Mouse (Mus musculus) left cerebral cortex, postnatal 36 days (tissue): ENCODE measurements at regions not wholly inside any gene's neighbourhood (a gene's known extent, or its start where the extent isn't known, plus 50 kb on each side); places are given as distances from the start of the nearest gene placed in this dataset.
A peak's percentile ranks its signal among the peaks of the same experiment; 100 is the strongest.

ENCODE experiments used
- DNase-seq, 2 experiments: peaks; one replicate each; pipeline ENCODE4 v3.0.0; 2021 to 2022; ENCODE audit warnings: low spot score in 2 of 2, mixed read lengths in 1 of 2
- intact Hi-C: fragments of 180-260 bp; cut with DNase I; formaldehyde crosslinking; loops from one replicate; pipeline ENCODE4 v1.15.1; 2025

DNA sequence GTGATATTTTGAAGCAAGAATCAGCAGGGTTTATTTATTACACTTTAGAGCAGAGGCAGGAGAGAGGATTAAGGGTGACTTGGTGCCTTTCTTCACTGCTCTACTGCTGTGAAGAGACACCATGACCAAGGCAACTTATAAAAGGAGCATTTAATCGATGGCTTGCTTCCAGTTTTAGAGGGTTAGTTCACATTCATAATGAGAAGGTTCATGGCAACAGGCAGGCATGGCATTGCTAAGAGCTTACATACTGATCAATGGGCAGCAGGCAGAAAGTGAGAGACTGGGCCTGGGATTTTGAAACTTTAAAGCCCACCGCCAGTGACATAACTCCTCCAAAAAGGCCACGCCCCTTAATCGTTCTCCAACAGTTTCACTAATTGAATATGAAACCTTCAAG is 89.7 kb upstream of the Frmd4a start:
- intact Hi-C loops, result no loop called here
- no peak for DNase-seq

DNA sequence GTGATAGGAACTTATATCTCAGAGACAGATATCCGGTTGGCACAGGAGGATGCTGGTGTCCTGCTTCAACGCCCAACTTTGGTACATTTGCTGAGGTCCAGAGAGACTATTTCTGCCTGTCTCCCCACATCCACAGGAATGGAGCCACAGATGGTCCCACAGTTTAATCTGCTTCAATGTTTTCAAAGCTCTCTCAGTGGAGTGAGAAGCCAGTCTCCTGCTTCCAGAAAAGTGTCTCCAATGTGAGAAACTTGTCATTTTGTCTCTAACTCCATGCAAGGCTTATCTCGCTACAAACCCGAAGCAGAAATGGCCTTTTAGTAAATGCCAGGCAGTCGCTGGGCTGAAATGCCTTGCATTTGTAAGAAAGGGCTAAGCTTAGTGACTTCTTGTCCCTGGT is 86.9 kb upstream of the Frmd4a start:
- no peak for DNase-seq
- intact Hi-C loops, result no loop called here

DNA sequence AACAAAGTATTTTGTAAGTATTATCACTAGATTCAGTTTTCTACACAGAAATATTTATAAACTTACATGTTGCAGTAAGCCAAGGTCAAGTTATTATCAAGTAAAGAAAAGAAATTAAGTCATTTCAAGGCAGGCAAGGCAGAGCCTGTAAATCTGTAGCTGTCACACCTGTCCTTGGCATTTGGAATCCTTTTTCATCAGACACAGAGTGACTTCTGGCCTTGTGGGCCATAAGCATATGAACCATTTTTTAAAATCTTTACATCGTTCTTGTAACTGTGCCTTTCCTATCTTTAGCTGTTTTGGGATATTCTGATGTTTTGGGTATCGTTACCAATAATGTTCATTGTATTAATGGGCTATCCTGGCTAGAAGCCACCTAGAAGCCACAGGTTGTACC is 76.7 kb upstream of the Frmd4a start:
- intact Hi-C loops, result no loop called here

DNA sequence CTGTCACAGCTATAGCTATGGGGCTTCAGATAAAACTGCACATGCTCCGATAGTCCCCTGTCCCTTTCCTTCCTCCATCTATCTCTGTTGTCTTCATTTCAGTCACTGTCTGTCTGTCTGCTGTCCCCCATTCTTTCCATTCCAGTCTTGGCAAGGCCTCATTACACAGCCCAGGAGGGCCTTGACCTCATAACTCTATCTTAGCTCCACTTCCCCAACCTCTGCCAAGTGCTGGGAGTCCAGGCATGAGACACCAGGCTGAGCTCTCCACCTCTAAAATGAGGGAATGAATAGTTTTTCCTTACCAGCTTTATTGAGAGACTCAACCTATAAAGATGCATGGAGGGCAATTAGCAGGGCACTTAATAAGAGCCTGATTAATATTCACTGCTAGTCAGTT is 76.0 kb upstream of the Frmd4a start:
- no peak for DNase-seq
- intact Hi-C loops, result no loop called here

More for the DNA sequence above, 76.7 kb upstream of the Frmd4a start:
- no peak for DNase-seq

DNA sequence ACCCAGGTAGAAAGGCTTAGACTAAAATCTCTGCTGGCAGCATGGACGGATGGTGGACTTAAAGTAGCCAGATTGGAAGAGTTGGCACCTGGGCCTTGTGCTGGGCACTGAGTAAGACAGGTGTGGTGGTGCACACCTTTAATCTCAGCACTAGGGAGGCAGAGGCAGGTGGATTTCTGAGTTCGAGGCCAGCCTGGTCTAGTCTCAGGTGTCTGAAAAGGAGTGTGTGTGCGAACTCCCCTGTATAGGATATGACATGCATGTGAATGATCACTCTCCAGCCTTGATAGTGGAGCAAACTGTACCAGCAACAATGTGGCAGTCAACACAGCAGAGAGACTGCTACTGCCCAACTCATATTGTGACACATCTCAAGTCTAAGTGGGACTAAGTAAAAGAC is 70.1 kb upstream of the Frmd4a start:
- DNase-seq, result no peak
- intact Hi-C loops, result no loop called here

DNA sequence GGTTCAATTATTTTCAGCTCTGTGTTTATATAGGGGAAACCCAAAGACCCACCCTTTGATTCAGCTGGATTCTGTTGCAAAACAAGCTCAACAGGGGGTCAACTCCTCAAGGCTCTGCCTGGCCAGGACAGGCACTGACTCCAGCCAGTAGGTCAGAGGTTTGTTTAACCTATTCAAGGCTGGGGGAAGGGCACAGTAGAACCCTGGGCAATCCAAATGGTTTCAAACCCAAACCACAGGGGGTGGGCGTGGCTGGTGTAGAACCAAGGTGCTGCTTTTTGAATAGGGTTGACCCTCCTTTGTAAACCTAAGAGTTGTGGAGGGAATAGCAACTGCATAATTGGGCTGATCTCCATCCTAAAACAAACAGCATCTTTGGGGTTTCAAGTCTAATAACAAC is 69.2 kb upstream of the Frmd4a start:
- intact Hi-C loops, result no loop called here
- no peak for DNase-seq

DNA sequence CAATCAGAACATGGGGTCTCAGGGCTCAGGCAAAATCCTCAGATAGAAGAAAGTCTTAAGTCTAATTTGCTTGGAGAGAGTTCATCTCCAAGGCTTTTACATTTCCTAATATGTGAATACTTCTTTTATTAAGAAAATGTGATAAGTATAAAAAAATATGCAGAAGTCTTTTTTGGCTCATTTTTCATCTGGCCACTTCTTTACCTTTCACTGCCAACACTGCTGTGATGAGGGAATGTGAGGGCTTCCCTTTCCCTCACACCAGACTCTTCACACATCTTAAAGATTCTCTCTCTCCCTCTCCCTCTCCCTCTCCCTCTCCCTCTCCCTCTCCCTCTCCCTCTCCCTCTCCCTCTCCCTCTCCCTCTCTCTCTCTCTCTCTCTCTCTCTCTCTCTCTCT is 60.0 kb upstream of the Frmd4a start:
- intact Hi-C loops, result no loop called here
- DNase-seq, result no peak

DNA sequence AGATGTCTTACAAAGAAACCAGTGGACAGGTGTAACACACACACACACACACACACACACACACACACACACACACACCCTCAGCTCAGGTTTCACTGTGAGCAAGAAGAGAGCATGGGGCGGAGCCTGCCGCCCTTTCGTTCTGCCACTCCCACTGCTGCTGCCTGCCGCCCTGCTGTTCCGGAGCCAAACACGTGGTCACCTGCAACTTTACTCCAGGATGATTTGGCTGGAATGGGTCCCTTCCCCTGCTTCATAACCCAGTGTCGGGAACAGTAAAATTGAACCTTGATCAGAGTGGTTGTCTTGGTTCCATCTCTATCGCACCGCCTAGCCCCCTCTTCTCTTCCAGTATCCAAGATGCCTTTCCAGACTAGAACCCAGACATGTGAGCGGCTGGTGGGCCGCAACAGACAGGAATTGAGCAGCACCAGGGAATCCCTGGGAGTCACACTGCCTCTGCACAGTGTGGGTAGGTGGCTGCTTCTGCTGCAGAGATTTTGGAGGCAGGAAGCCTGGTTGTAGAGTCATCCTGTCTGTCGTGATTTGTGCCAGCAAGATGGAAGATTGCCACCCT is 59.4 kb upstream of the Frmd4a start:
- DNase-seq, result peak; percentile 69 to 78
- intact Hi-C loops, result no loop called here

DNA sequence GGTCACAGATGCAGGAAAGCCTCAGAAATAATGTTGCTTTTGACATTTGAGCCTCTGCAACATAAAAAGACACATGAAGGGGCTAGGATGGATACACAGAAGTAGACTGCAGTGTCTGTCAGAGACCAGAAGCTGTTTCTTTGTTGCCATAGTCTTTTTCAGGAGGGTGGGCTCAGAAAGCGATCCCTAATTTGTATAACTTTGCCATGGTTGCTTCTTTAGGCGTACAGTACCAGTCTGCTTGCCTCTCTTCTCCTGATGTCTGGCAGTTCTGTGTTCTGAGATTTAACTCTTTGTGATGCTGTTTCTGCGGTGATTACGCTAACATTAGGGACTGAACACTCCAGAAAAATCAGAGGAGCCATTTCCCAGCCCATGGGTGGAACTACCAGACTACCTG is 58.8 kb upstream of the Frmd4a start:
- DNase-seq, result no peak
- intact Hi-C loops, result no loop called here

DNA sequence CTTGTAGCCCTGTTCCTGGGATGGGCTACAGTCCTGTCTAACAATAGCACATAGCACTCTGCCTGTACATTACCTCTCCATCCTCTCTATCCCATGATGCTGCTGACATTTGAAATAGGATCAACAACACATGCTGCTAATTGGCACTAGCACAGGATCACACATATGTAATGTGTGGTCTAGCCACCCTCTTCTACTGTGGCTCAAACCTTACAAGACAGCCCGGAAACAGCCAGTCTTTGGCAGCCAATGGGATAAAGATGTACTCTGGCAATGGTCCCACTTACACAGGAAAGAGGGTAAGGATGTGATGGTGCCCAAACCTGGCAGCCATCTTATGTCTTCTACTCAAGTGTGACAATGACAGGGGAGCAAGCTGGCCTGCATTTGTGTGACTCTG is 58.3 kb upstream of the Frmd4a start:
- DNase-seq, result no peak
- intact Hi-C loops, result no loop called here

DNA sequence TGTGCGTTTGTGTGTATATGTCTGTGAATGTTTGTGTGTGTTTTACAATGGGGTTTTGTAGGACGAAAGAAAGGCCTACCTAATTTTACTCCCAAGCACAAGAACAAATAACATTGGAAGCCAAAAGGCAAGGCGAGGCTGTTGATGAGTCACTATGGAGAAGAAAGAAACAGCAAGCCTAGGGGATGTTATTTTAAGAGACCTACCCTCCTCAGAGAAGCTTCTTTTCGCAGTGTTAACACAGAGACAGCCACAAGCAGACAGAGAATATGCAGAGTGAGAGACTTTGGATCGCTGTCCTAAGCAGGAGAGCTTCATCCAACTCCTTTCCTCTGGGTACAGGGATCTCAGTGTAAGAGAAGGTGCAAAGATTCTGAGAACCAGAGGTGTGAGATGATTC is 57.3 kb upstream of the Frmd4a start:
- intact Hi-C loops, result no loop called here
- peak; percentile 5 to 7 for DNase-seq

DNA sequence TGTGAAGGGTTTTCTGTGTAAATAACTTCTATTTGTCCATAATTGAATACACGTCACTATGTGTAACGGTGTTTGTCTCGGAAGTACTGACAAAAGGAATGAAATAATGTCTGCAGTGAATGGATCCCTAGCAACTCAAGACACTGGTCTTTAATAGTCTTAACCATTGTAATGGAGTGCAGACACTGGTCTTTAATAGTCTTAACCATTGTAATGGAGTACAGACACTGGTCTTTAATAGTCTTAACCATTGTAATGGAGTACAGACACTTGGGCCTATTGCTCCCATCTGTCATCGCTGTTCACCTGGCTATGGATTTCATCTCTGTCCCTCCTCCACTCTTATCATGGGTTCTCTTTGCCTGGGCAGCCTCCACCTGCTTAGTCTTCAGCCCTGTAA is 53.2 kb upstream of the Frmd4a start:
- DNase-seq, result no peak
- intact Hi-C loops, result no loop called here
